Mouse (Mus musculus): ENCODE measurements around the gene Dnmbp. TPM values are rescaled to one million over a fixed set of nuclear protein-coding genes. Genes with fewer than 3 reads are reported as not detected.
A peak's percentile ranks its signal among the peaks of the same experiment; 100 is the strongest.

Dnmbp gene
- total RNA-seq, 2 experiments from 2014 or later = 12.1 to 13.5 TPM

GRCm38 (mm10) chr19:43914986-43915385 lies 25.0 kb downstream of the Dnmbp start:
- DNase-seq (ENCODE audit: low spot score in 2 of 2) = no peak

GRCm38 (mm10) chr19:43912775-43913486 lies 27.1 kb downstream of the Dnmbp start:
- DNase-seq (ENCODE audit: low spot score in 2 of 2) = no peak

- DNase-seq (ENCODE audit: low spot score in 2 of 2) = no peak
Measured at GRCm38 (mm10) chr19:43906492-43906891, 33.5 kb downstream of the Dnmbp start.

- peak in 1 of 2 experiments; percentile 29 for DNase-seq (ENCODE audit: low spot score in 2 of 2)
Measured at GRCm38 (mm10) chr19:43905985-43906384, 34.0 kb downstream of the Dnmbp start.

- DNase-seq (ENCODE audit: low spot score in 2 of 2) = no peak
Measured at GRCm38 (mm10) chr19:43905136-43905535, 34.9 kb downstream of the Dnmbp start.

DNA sequence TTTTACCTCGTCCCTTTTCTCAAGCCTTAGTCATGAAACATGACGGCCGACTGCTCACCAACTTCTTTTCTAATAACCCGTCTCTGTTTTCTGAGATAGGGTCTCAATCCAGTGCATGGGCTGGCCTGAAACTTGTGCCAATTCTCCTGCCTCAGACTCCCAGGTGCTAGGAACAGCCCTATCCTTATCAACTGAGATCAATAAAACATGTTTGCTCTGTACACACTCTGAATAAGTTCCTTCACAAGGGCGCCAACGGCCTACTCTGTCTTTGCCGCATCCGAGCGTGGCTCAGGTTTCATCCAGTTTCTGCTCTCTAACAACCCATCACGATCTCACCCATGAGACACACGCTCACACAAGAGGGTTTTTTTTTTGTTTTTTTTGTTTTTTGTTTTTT lies 35.7 kb downstream of the Dnmbp start:
- DNase-seq (ENCODE audit: low spot score in 2 of 2) = no peak

GRCm38 (mm10) chr19:43902887-43903286 lies 37.1 kb downstream of the Dnmbp start:
- no peak for DNase-seq (ENCODE audit: low spot score in 2 of 2)

- no peak for DNase-seq (ENCODE audit: low spot score in 2 of 2)
Measured at GRCm38 (mm10) chr19:43900690-43901089, 39.3 kb downstream of the Dnmbp start.

- no peak for DNase-seq (ENCODE audit: low spot score in 2 of 2)
Measured at GRCm38 (mm10) chr19:43898547-43898946, 41.4 kb downstream of the Dnmbp start.

GRCm38 (mm10) chr19:43896441-43896840 lies 43.5 kb downstream of the Dnmbp start:
- peak in 1 of 2 experiments; percentile 20 for DNase-seq (ENCODE audit: low spot score in 2 of 2)

DNA sequence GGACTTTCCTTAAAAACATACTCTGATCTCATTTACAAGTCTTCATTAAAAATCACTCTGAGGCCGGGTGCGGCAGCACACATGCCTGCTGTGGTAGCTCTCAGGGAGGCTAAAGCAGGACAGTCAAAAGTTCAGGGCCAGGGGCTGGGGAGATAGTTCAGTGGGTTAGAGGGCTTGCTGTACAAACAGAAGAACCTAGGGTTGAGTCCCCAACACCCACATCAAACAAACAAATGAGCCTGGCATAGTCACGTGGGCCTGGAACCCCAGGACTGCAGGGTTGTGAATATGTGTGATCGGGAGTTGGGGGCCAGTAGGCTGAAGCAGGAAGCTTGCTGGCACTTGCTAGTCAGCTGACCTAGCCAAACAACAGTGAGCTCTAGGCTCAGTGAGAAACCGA lies 44.0 kb downstream of the Dnmbp start:
- no peak for DNase-seq (ENCODE audit: low spot score in 2 of 2)

DNA sequence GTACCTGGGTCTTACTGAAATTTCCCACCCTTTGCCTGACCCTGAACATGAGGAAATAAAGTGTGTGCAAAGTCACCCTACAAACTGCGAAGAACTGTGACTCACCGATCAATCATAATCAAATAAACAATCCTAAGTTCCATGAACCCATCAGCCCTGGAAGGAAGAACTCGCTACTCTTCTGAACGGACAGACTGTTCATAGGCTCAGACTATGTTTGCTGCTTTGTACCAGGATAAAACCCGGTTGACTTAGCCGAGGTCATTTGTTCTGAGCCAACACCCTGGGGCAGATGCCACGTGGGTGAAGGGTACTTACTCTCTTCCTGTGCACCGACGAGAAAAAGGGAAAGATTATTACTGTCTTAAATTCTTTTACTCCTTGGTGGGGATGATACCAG lies 45.2 kb downstream of the Dnmbp start:
- DNase-seq (ENCODE audit: low spot score in 2 of 2) = no peak

DNA sequence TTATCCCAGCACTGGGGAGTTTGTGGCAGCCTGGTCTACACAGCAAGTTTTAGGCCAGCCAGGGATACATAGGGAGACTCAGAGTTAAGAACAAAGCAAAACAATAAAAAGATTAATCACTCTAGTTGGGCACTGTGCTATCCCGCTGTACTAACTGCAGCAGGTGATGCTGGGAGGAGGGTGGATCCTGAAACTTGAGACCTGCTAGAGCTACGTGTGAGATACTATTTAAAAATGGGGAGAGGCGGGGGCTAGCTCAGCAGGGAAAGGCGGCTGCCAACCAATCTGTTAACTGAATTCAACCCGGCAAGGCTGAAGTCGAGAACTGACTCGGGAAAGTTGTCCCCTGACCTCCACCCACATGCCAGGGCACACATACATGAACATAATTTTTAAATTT lies 45.9 kb downstream of the Dnmbp start:
- DNase-seq (ENCODE audit: low spot score in 2 of 2) = no peak

DNA sequence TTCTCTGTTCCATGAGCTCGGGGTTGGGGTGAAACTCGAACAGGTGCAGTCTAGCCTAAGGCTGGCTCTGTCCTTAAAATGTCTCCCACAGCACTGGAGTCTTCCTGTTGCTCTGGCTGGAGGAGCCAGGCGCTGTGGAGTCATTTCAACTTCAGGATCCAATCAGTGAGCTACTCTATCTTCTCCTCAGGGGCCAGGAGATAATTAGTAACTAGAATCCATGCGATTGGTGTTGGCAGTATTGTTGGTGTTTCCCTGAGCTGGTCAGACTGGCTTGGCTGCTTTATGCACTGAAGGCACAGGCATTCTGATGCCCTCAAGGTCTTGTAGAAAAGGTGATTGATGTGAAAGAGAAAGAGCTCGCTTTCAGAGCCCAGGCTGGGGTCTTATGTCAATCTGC lies 49.5 kb downstream of the Dnmbp start:
- DNase-seq (ENCODE audit: low spot score in 2 of 2) = no peak

DNA sequence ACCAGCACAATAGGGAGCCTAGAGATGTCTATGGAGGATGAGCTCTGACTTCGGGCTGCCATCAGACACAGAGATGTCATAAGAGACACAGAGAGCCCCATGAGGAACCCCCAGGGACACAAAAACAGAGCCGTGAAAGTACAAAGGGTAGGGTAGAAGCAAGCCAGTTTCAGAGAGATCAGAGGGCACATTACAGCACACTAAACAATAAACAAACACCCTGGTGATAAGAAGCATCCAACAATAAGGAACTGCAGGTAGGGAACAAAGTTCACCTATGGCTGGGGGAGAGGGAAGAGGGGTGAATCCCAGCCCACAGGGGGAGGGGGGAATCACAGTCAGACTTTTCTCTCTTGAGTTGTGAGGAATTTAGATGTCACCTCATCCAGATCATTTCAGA lies 52.3 kb downstream of the Dnmbp start:
- DNase-seq (ENCODE audit: low spot score in 2 of 2) = no peak

- DNase-seq (ENCODE audit: low spot score in 2 of 2) = no peak
Measured at GRCm38 (mm10) chr19:43887242-43887641, 52.7 kb downstream of the Dnmbp start.

- no peak for DNase-seq (ENCODE audit: low spot score in 2 of 2)
Measured at GRCm38 (mm10) chr19:43886371-43887099, 53.5 kb downstream of the Dnmbp start.

DNA sequence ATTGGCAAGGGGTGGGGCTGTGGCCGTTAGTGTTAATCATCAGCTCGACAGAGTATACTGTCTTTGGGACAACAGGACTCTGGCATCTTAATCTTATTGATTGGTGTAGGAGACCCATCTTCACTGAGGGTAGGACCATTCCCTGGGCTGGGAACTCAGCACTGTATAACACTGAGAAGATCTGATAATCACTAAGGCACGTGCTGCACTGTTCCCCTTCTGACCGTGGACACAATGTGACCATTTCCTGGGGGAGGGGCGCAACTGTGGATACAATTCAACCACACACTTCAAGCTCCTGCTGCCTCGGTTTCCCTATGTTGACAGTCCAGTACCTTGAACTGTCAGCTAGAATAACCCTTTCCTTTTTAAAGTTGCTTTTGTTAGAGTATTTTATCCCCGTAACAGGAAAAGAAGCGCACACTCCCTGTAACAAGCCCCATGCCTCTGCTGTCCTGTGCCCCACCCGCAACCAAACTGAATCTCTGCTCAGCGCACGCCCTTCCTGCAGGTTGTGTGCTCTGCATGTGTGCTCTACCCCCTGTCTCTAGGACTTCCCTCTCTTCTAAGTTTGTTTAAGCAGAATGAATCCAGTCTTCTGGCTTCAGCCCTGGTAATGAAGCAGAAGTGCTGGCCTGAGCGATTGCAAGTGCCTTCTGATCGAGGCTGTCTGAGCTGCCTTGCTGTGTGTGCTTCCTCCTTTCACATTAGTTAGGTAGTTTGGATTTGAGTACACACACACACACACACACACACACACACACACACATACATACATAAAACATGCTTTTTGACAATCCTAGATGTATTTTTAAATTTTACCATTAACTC lies 55.1 kb downstream of the Dnmbp start:
- no peak for DNase-seq (ENCODE audit: low spot score in 2 of 2)

DNA sequence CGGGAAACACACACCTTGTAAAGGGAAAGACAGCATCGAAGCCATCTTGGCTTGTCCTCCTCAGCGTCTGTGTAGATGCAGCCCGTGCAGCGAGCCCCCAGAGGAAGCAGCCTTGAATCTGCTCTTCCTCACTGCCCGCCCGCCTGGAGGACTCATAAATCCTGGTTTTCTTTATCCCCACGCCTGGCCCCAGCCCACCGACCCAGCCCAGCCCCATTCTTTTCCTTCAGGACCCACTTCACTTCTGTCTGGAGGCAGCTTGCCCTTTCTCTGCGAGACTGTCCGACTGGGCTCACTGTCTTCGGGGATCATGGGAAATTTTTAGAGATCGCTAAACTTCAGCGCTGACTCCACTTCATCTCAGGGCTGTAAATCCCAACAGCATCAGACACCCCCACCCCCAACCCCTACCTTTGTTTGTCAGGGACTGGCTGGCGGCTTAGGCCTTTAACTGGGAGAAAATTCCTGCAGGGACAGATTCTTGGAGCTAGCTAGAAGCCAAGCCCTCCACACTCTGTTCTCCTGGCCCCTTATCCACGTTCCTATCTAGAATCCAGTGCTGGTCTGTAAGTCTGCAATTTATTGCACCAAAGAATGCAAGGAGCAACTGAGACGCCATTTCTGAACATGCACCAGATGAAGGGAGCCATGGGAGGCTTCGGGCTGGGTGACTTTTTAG lies 57.0 kb downstream of the Dnmbp start:
- DNase-seq (ENCODE audit: low spot score in 2 of 2) = no peak

- no peak for DNase-seq (ENCODE audit: low spot score in 2 of 2)
Measured at GRCm38 (mm10) chr19:43881615-43882014, 58.4 kb downstream of the Dnmbp start.

DNA sequence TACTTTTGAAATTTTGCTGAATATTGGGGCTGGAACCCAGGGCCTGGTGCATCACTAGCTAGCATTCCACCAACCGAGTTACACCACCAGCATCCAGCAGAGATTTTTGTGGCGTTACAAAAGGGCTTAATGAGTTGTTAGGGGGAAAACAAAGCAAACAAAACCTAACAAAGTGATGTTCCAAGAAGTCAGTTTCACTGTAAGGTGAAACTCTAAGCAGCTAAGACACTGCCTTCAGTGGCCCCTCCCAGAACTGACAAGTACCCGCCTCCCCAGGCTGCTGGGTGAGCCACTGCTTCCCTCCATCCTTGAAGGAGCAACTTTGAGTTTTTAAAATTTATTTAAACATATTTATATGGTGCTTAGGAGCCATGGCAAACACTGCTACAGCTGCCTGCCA lies 59.6 kb downstream of the Dnmbp start:
- no peak for DNase-seq (ENCODE audit: low spot score in 2 of 2)
